Mouse (Mus musculus): ENCODE data around the gene Mov10l1. TPM values are rescaled to one million over a fixed set of nuclear protein-coding genes. Genes with fewer than 3 reads are reported as not detected.

Gene Mov10l1
- total and polyA plus RNA-seq, 2 experiments: not detected

GRCm38 (mm10) chr15:88964070-88964578 is 18.6 kb upstream of the Mov10l1 start:
- no peak for DNase-seq (ENCODE audit: extremely low read depth, low read depth, low spot score)
- Histone ChIP-seq H3K4me3 (ENCODE audit: insufficient read depth, low read depth, low read length) (no peak overlapping the region), H3K36me3 (ENCODE audit: control insufficient read depth, insufficient read depth, low read length) (no peaks in the 10 kb centered on the region), H3K27ac (replicated peaks; ENCODE audit: insufficient read depth, low read depth, low read length) (no peak overlapping the region), H3K4me1 (ENCODE audit: control insufficient read depth, insufficient read depth, low read length) (no peaks in the 10 kb centered on the region), H3K9ac (ENCODE audit: low read depth, low read length) (no peak overlapping the region), H3K27me3 (ENCODE audit: control insufficient read depth, insufficient read depth, low read length) (no peaks in the 10 kb centered on the region), H3K79me2 (ENCODE audit: control insufficient read depth, insufficient read depth, low read length) (no peaks in the 10 kb centered on the region)
- 63% methylated on average over 2 of the region's 2 CpGs for WGBS
- TF ChIP-seq POLR2A (IDR thresholded peaks at IDR 0.05; ENCODE audit: extremely low read depth, insufficient read depth, low read length): no peak

GRCm38 (mm10) chr15:88972300-88972699 is 10.4 kb upstream of the Mov10l1 start:
- H3K27me3 ChIP-seq (ENCODE audit: control insufficient read depth, insufficient read depth, low read length): no peaks in the 10 kb centered on the region
- no peak for DNase-seq (ENCODE audit: extremely low read depth, low read depth, low spot score)
- 90% methylated on average over 4 of the region's 4 CpGs for WGBS
- no peak for TF ChIP-seq POLR2A (IDR thresholded peaks at IDR 0.05; ENCODE audit: extremely low read depth, insufficient read depth, low read length)
- no peak for TF ChIP-seq CTCF (IDR thresholded peaks at IDR 0.05; ENCODE audit: low read depth, low read length)
- H3K79me2 ChIP-seq (ENCODE audit: control insufficient read depth, insufficient read depth, low read length): no peaks in the 10 kb centered on the region
- no peak overlapping the region for H3K4me3 ChIP-seq (ENCODE audit: insufficient read depth, low read depth, low read length)
- H3K36me3 ChIP-seq (ENCODE audit: control insufficient read depth, insufficient read depth, low read length): no peaks in the 10 kb centered on the region
- no peak overlapping the region for H3K27ac ChIP-seq (replicated peaks; ENCODE audit: insufficient read depth, low read depth, low read length)
- no peak overlapping the region for H3K9ac ChIP-seq (ENCODE audit: low read depth, low read length)
- no peaks in the 10 kb centered on the region for H3K4me1 ChIP-seq (ENCODE audit: control insufficient read depth, insufficient read depth, low read length)

DNA sequence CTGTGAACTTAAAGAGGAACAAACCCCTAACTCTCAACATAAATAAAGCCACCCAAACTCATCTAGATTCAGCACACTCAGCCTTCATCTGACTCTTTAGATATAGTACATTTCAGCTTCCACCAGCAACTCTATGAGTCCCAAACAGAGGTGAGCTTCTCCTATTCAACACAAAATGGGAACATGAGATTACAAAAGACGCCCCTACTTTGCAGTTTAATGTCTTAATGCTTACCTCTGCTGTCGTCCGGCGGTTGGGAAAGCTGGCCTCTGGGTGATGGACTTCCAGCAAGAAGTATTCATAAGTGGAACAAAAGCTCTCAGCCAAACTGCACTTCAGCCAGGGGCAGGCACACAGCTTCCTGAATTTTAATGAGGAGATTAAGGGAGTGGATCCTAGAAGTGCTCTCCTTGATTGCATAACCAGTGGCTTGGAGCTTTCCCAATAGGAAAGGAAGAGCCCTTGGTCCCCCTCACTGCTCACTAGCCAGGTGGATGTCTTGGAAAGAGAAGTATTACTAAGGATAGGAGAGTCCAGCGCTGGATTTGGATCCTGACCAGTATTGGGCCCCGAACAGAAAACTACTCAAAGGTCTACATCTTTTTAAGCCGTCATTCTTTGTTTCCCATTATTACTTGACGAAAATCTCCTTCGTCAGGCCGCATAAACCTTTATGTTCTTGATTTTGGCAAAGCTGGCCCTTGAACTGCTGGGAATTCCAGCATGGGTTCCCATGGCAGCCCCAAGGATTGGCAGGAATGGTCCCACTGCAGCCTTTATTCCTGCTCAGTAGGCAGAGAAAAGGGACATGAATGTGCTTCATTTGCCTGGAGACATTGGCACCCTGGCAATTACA is 4.2 kb upstream of the Mov10l1 start, which contains the start of gene Mlc1:
Gene Mlc1 (minus strand): TSS at position 727 of the 857 bp plus-strand sequence.
- Histone ChIP-seq H3K9ac (ENCODE audit: low read depth, low read length) (no peak within 1 kb of the TSS), H3K4me1 (ENCODE audit: control insufficient read depth, insufficient read depth, low read length) (no peaks in the 10 kb centered on the region), H3K27ac (replicated peaks; ENCODE audit: insufficient read depth, low read depth, low read length) (no peak within 1 kb of the TSS), H3K36me3 (ENCODE audit: control insufficient read depth, insufficient read depth, low read length) (no peaks in the 10 kb centered on the region), H3K4me3 (ENCODE audit: insufficient read depth, low read depth, low read length) (no peak within 1 kb of the TSS), H3K27me3 (ENCODE audit: control insufficient read depth, insufficient read depth, low read length) (no peaks in the 10 kb centered on the region), H3K79me2 (ENCODE audit: control insufficient read depth, insufficient read depth, low read length) (no peaks in the 10 kb centered on the region)
- WGBS: 83% methylated on average over 10 of the region's 10 CpGs
- no peak for DNase-seq (ENCODE audit: extremely low read depth, low read depth, low spot score)
- TF ChIP-seq CTCF (IDR thresholded peaks at IDR 0.05; ENCODE audit: low read depth, low read length) (no peak), POLR2A (IDR thresholded peaks at IDR 0.05; ENCODE audit: extremely low read depth, insufficient read depth, low read length) (no peak)

GRCm38 (mm10) chr15:88979138-88979446 is 3.6 kb upstream of the Mov10l1 start:
- whole genome bisulfite sequencing: 63% methylated on average over 3 of the region's 3 CpGs
- TF ChIP-seq POLR2A (IDR thresholded peaks at IDR 0.05; ENCODE audit: extremely low read depth, insufficient read depth, low read length) (no peak), CTCF (IDR thresholded peaks at IDR 0.05; ENCODE audit: low read depth, low read length) (no peak)
- no peak for DNase-seq (ENCODE audit: extremely low read depth, low read depth, low spot score)
- Histone ChIP-seq H3K9ac (ENCODE audit: low read depth, low read length) (no peak overlapping the region), H3K4me3 (ENCODE audit: insufficient read depth, low read depth, low read length) (no peak overlapping the region), H3K27me3 (ENCODE audit: control insufficient read depth, insufficient read depth, low read length) (no peaks in the 10 kb centered on the region), H3K36me3 (ENCODE audit: control insufficient read depth, insufficient read depth, low read length) (no peaks in the 10 kb centered on the region), H3K79me2 (ENCODE audit: control insufficient read depth, insufficient read depth, low read length) (no peaks in the 10 kb centered on the region), H3K4me1 (ENCODE audit: control insufficient read depth, insufficient read depth, low read length) (no peaks in the 10 kb centered on the region), H3K27ac (replicated peaks; ENCODE audit: insufficient read depth, low read depth, low read length) (no peak overlapping the region)

- no peak overlapping the region for H3K27ac ChIP-seq (replicated peaks; ENCODE audit: insufficient read depth, low read depth, low read length)
- no peak overlapping the region for H3K4me3 ChIP-seq (ENCODE audit: insufficient read depth, low read depth, low read length)
- no peaks in the 10 kb centered on the region for H3K79me2 ChIP-seq (ENCODE audit: control insufficient read depth, insufficient read depth, low read length)
- peaks cover 1% of the 10 kb centered on the region for H3K4me1 ChIP-seq (ENCODE audit: control insufficient read depth, insufficient read depth, low read length)
- no peaks in the 10 kb centered on the region for H3K27me3 ChIP-seq (ENCODE audit: control insufficient read depth, insufficient read depth, low read length)
- 28% methylated on average over 2 of the region's 2 CpGs for WGBS
- no peak for DNase-seq (ENCODE audit: extremely low read depth, low read depth, low spot score)
- H3K36me3 ChIP-seq (ENCODE audit: control insufficient read depth, insufficient read depth, low read length): no peaks in the 10 kb centered on the region
- no peak overlapping the region for H3K9ac ChIP-seq (ENCODE audit: low read depth, low read length)
- no peak for TF ChIP-seq CTCF (IDR thresholded peaks at IDR 0.05; ENCODE audit: low read depth, low read length)
- TF ChIP-seq POLR2A (IDR thresholded peaks at IDR 0.05; ENCODE audit: extremely low read depth, insufficient read depth, low read length): no peak
Measured at GRCm38 (mm10) chr15:88989236-88989635, 6.5 kb downstream of the Mov10l1 start.

- TF ChIP-seq CTCF (IDR thresholded peaks at IDR 0.05; ENCODE audit: low read depth, low read length): no peak
- no peak for TF ChIP-seq POLR2A (IDR thresholded peaks at IDR 0.05; ENCODE audit: extremely low read depth, insufficient read depth, low read length)
- Histone ChIP-seq H3K27ac (replicated peaks; ENCODE audit: insufficient read depth, low read depth, low read length) (no peak overlapping the region), H3K9ac (ENCODE audit: low read depth, low read length) (no peak overlapping the region), H3K4me1 (ENCODE audit: control insufficient read depth, insufficient read depth, low read length) (no peaks in the 10 kb centered on the region), H3K79me2 (ENCODE audit: control insufficient read depth, insufficient read depth, low read length) (no peaks in the 10 kb centered on the region), H3K27me3 (ENCODE audit: control insufficient read depth, insufficient read depth, low read length) (no peaks in the 10 kb centered on the region), H3K4me3 (ENCODE audit: insufficient read depth, low read depth, low read length) (no peak overlapping the region), H3K36me3 (ENCODE audit: control insufficient read depth, insufficient read depth, low read length) (no peaks in the 10 kb centered on the region)
- no peak for DNase-seq (ENCODE audit: extremely low read depth, low read depth, low spot score)
- whole genome bisulfite sequencing: 80% methylated on average over 8 of the region's 8 CpGs
Measured at GRCm38 (mm10) chr15:88998636-88999035, 15.9 kb downstream of the Mov10l1 start.

Measured in liver, adult 2 months (tissue).